Mouse (Mus musculus) MEL (cell line): ENCODE data around the gene Ston1. TPM values are rescaled to one million over a fixed set of nuclear protein-coding genes. Genes with fewer than 3 reads are reported as not detected.

Source experiments
- DNase-seq: peaks from one replicate; pipeline ENCODE4 v3.0.0; 2011; ENCODE audit warnings: low read depth, low spot score
- H3K27ac ChIP-seq: 2 replicates; pipeline ENCODE4 v1.5.1; 2012; ENCODE audit warnings: low read depth, mild to moderate bottlenecking, control low read depth, low read length, moderate library complexity; ENCODE audit not compliant: control insufficient read depth
- H3K27me3 ChIP-seq, 2 experiments: fragments of 150-350 bp in 1 of 2; sonication (generic) in 1 of 2; 2 replicates each; pipeline ENCODE4 v1.6.1; 2012; ENCODE audit warnings: low read length in 2 of 2, mild to moderate bottlenecking in 2 of 2, improper control_type of control experiment in 1 of 2, moderate library complexity in 1 of 2; ENCODE audit not compliant: insufficient read depth in 2 of 2, control insufficient read depth in 1 of 2
- H3K36me3 ChIP-seq, 2 experiments: 2 replicates each; pipeline ENCODE4 v1.6.1; 2012 to 2014; ENCODE audit warnings: low read length in 2 of 2, improper control_type of control experiment in 1 of 2, inconsistent platforms in 1 of 2, mild to moderate bottlenecking in 1 of 2; ENCODE audit not compliant: insufficient read depth in 2 of 2, control insufficient read depth in 1 of 2
- H3K4me1 ChIP-seq, 2 experiments: fragments of 150-350 bp in 1 of 2; sonication (generic) in 1 of 2; 2 replicates each; pipeline ENCODE4 v1.6.1; 2012; ENCODE audit warnings: low read length in 2 of 2, improper control_type of control experiment in 1 of 2, mild to moderate bottlenecking in 1 of 2; ENCODE audit not compliant: insufficient read depth in 2 of 2, control insufficient read depth in 1 of 2
- H3K4me3 ChIP-seq, 2 experiments: fragments of 150-350 bp in 1 of 2; sonication (generic) in 1 of 2; 2 replicates each; pipeline ENCODE4 v1.5.1; 2012; ENCODE audit warnings: low read depth in 2 of 2, low read length in 2 of 2, mild to moderate bottlenecking in 2 of 2, moderate library complexity in 2 of 2, control low read depth in 1 of 2, improper control_type of control experiment in 1 of 2; ENCODE audit not compliant: control insufficient read depth in 1 of 2, insufficient read depth in 1 of 2
- H3K79me2 ChIP-seq: 2 replicates; pipeline ENCODE4 v1.6.1; 2012; ENCODE audit warnings: mild to moderate bottlenecking, low read length, moderate library complexity; ENCODE audit not compliant: control insufficient read depth, poor library complexity, insufficient read depth
- H3K9ac ChIP-seq: 2 replicates; pipeline ENCODE4 v1.6.1; 2012; ENCODE audit warnings: low read depth, mild to moderate bottlenecking, control low read depth, low read length, moderate library complexity; ENCODE audit not compliant: control insufficient read depth, poor library complexity, severe bottlenecking
- H3K9me3 ChIP-seq: fragments of 150-350 bp; sonication (generic); replicated peaks from 2 replicates; pipeline ENCODE4 v1.6.1; 2012; ENCODE audit warnings: mild to moderate bottlenecking, low read length, improper control_type of control experiment, moderate library complexity; ENCODE audit not compliant: insufficient read depth
- BHLHE40 ChIP-seq: IDR thresholded peaks from 2 replicates; pipeline ENCODE4 v1.6.1; 2012; ENCODE audit warnings: low read depth, mild to moderate bottlenecking, inconsistent platforms, low read length, improper control_type of control experiment, borderline replicate concordance
- CHD1 ChIP-seq: IDR thresholded peaks from 2 replicates; pipeline ENCODE4 v1.6.1; 2012; ENCODE audit warnings: low read depth, mild to moderate bottlenecking, inconsistent platforms, low read length, improper control_type of control experiment
- CTCF ChIP-seq, 3 experiments: IDR thresholded peaks in 2 of 3; conservative IDR thresholded peaks in 1 of 3; 2 replicates each; pipeline ENCODE4 v1.5.1; 2011 to 2012; ENCODE audit warnings: low read length in 3 of 3, low read depth in 2 of 3, mild to moderate bottlenecking in 2 of 3, improper control_type of control experiment in 1 of 3, inconsistent platforms in 1 of 3, mixed read lengths in 1 of 3, moderate library complexity in 1 of 3; ENCODE audit not compliant: control insufficient read depth in 1 of 3, insufficient read depth in 1 of 3, poor library complexity in 1 of 3, severe bottlenecking in 1 of 3
- EP300 ChIP-seq, 2 experiments: IDR thresholded peaks; 2 replicates each; pipeline ENCODE4 v1.6.1; 2011; ENCODE audit warnings: improper control_type of control experiment in 2 of 2, low read length in 2 of 2, low read depth in 1 of 2, mild to moderate bottlenecking in 1 of 2
- GATA1 ChIP-seq: IDR thresholded peaks from 2 replicates; pipeline ENCODE4 v1.6.1; 2011; ENCODE audit warnings: low read depth, low read length, improper control_type of control experiment
- HCFC1 ChIP-seq: IDR thresholded peaks from 2 replicates; pipeline ENCODE4 v1.6.1; 2012; ENCODE audit warnings: low read depth, mild to moderate bottlenecking, inconsistent platforms, low read length, improper control_type of control experiment, moderate library complexity
- KAT2A ChIP-seq: conservative IDR thresholded peaks from 2 replicates; pipeline ENCODE4 v1.6.1; 2012; ENCODE audit warnings: low read depth, low read length, improper control_type of control experiment, inconsistent platforms
- MAFK ChIP-seq: IDR thresholded peaks from 2 replicates; pipeline ENCODE4 v1.6.1; 2011; ENCODE audit warnings: low read depth, mild to moderate bottlenecking, low read length, improper control_type of control experiment, borderline replicate concordance
- MYC ChIP-seq: IDR thresholded peaks from 2 replicates; pipeline ENCODE4 v1.6.1; 2011; ENCODE audit warnings: low read depth, mild to moderate bottlenecking, low read length, improper control_type of control experiment, moderate library complexity
- POLR2AphosphoS5 ChIP-seq: IDR thresholded peaks from 2 replicates; pipeline ENCODE4 v1.6.1; 2012; ENCODE audit warnings: low read depth, borderline replicate concordance, mild to moderate bottlenecking, inconsistent platforms, low read length, moderate library complexity, mixed read lengths
- SMC3 ChIP-seq: IDR thresholded peaks from 2 replicates; pipeline ENCODE4 v1.6.1; 2011; ENCODE audit warnings: low read depth, low read length, improper control_type of control experiment
- USF1 ChIP-seq: IDR thresholded peaks from 2 replicates; pipeline ENCODE4 v1.6.1; 2014; ENCODE audit warnings: low read depth, mild to moderate bottlenecking, inconsistent platforms, low read length, improper control_type of control experiment, moderate library complexity
- USF2 ChIP-seq, 2 experiments: IDR thresholded peaks; 2 replicates each; pipeline ENCODE4 v1.6.1; 2011 to 2012; ENCODE audit warnings: improper control_type of control experiment in 2 of 2, low read length in 2 of 2, borderline replicate concordance in 1 of 2, inconsistent platforms in 1 of 2, low read depth in 1 of 2, mild to moderate bottlenecking in 1 of 2; ENCODE audit not compliant: insufficient read depth in 1 of 2
- ZC3H11A ChIP-seq: IDR thresholded peaks from 2 replicates; pipeline ENCODE4 v1.6.1; 2012; ENCODE audit warnings: low read depth, mild to moderate bottlenecking, inconsistent platforms, low read length, improper control_type of control experiment
- polyA plus RNA-seq, 2 experiments: library from polyadenylated mRNA; stranded (reverse) in 1 of 2; unstranded in 1 of 2; fragments of >175 nt in 1 of 2; fragments of >200 nt in 1 of 2; gene quantifications; 2 replicates each; pipeline versions ENCODE4 v1.2.1 to v1.2.4; 2012; ENCODE audit warnings: low replicate concordance in 2 of 2, low read depth in 1 of 2; ENCODE audit not compliant: insufficient read length in 2 of 2, insufficient read depth in 1 of 2, missing spikeins in 1 of 2
- total RNA-seq: library from RNA; depleted of rRNA; stranded (reverse); fragments of 300-350 nt; gene quantifications from 2 replicates; pipeline ENCODE4 v1.2.3, GENCODE M21; 2012

The Ston1 gene
- total and polyA plus RNA-seq, 3 experiments: 0.39 to 4.9 TPM; not detected in 1

GRCm38 (mm10) chr17:88624386-88624785, 26.9 kb downstream of the Ston1 start:
- Histone ChIP-seq H3K9me3 (no peaks in the 10 kb centered on the region), H3K4me1 (no peaks in the 10 kb centered on the region), H3K36me3 (no peaks in the 10 kb centered on the region), H3K9ac (no peak overlapping the region), H3K4me3 (no peak overlapping the region), H3K27me3 (no peaks in the 10 kb centered on the region), H3K79me2 (no peaks in the 10 kb centered on the region), H3K27ac (no peak overlapping the region)
- DNase-seq: no peak
- no peak for TF ChIP-seq POLR2AphosphoS5
- TF ChIP-seq SMC3: no peak

- Histone ChIP-seq H3K36me3 (no peaks in the 10 kb centered on the region), H3K9me3 (no peaks in the 10 kb centered on the region), H3K9ac (no peak overlapping the region)
- TF ChIP-seq SMC3 (no peak), BHLHE40 (no peak), ZC3H11A (no peak), USF1 (no peak), MYC (no peak), MAFK (no peak), CTCF (IDR thresholded peaks at IDR 0.05 in 2 of 3, conservative IDR thresholded peaks at IDR 0.05 in 1 of 3; ENCODE audit: control insufficient read depth in 1 of 3, insufficient read depth in 1 of 3, low read depth in 2 of 3, low read length in 3 of 3, poor library complexity in 1 of 3, severe bottlenecking in 1 of 3) (no peak), HCFC1 (no peak), CHD1 (no peak), USF2 (IDR thresholded peaks at IDR 0.05; ENCODE audit: borderline replicate concordance in 1 of 2, insufficient read depth in 1 of 2, low read depth in 1 of 2, low read length in 2 of 2) (no peak), KAT2A (no peak), GATA1 (no peak)
- TF ChIP-seq, all 39 proteins: peak for 0
- Histone ChIP-seq H3K27me3 (no peaks in the 10 kb centered on the region), H3K4me3 (no peak overlapping the region), H3K79me2 (no peaks in the 10 kb centered on the region), H3K27ac (no peak overlapping the region), H3K4me1 (no peaks in the 10 kb centered on the region)
- DNase-seq: no peak
These were observed 27.9 kb downstream of the Ston1 start for GRCm38 (mm10) chr17:88625350-88625749.

DNA sequence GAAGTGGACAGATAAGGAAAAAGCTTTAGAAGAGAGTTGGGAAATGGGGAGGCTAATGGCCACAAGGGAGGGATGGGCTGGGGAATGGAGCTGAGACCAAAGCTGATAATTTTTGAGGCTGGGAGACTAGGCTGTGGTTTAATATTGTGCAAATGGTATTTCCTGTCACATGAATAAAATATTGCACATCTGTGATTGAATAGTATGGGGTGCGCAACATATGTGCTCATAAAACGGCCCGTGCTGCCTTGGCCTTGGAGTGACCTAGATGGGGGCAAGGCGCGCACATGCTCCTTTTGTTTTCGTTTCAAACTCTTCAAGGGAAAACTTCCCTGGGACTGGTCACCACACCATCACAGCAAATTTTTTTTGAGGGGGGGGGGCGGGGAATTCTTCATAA, 28.4 kb downstream of the Ston1 start:
- Histone ChIP-seq H3K4me1 (no peaks in the 10 kb centered on the region), H3K9me3 (no peaks in the 10 kb centered on the region), H3K27ac (no peak overlapping the region), H3K9ac (no peak overlapping the region), H3K27me3 (no peaks in the 10 kb centered on the region), H3K79me2 (no peaks in the 10 kb centered on the region), H3K4me3 (no peak overlapping the region), H3K36me3 (no peaks in the 10 kb centered on the region)
- no peak for TF ChIP-seq GATA1
- no peak for TF ChIP-seq EP300 (IDR thresholded peaks at IDR 0.05; ENCODE audit: low read depth in 1 of 2, low read length in 2 of 2)
- no peak for DNase-seq
